Mouse (Mus musculus): ENCODE measurements around the gene Prex1. TPM values are rescaled to one million over a fixed set of nuclear protein-coding genes. Genes with fewer than 3 reads are reported as not detected.
"Not testable (repeated sequence)": the region's sequence is repeated elsewhere in the genome, so short reads cannot be mapped to it uniquely, and the experiment has no call there.

Gene Prex1
- polyA plus RNA-seq, 1 experiment from 2014 or later: 16.1 TPM

DNA sequence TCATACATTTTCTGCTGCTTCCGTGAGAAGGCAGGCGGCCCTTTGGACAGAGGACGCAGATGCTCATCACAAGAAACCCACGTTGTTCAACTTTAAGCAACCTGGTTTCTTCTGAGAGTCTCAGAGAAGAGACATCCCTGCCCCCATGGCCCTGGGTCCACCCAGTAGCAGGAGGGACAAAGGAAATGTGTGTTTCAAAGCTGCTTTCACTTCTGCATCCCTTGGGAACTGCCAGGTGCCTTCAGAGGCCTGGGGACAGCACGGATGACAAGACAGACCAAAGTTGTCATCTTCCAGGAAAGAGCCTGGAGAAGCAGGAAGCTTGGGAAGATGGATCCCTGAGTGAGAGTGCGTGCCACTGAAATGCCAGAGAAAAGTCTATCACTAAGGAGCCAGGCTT is 27.8 kb upstream of the Prex1 start:
- no peak overlapping the region for H3K9ac ChIP-seq (ENCODE audit: low read depth, low read length)
- WGBS (ENCODE audit: insufficient replicate concordance): 75% methylated on average over 6 of the region's 6 CpGs
- H3K9me3 ChIP-seq (replicated peaks; ENCODE audit: control insufficient read depth, low read length): no peaks in the 10 kb centered on the region
- no peak overlapping the region for H3K4me2 ChIP-seq (ENCODE audit: low read depth, low read length)
- H3K27ac ChIP-seq (ENCODE audit: low read length): no peak overlapping the region
- H3K4me3 ChIP-seq (ENCODE audit: low read depth, low read length): no peak overlapping the region
- H3K36me3 ChIP-seq (ENCODE audit: control insufficient read depth, insufficient read depth): no peaks in the 10 kb centered on the region
- H3K4me1 ChIP-seq (ENCODE audit: control insufficient read depth, low read depth, low read length): peaks cover 9% of the 10 kb centered on the region
- no peaks in the 10 kb centered on the region for H3K27me3 ChIP-seq (ENCODE audit: control insufficient read depth, insufficient read depth, low read depth, low read length)
- ATAC-seq (ENCODE audit: low read depth): no peak

DNA sequence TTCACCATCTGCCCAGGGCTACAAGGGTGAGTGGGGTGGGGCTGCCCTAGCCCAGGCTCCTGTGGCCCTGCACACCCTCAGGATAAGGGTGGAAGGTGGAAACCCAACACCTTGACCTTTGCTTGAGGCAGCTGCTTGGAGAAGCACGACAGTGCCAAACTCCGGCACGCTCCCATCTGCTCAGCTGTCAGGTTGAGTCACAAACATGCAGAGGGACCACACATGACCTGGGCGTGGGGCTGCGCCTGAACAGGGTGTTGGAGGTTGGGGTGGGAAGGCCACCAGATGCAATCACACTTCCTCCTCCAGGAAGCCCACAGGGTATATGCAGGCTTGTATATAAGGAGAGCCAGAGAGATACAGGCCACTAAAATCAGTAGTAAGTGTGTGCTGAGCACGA is 26.8 kb upstream of the Prex1 start:
- H3K4me2 ChIP-seq (ENCODE audit: low read depth, low read length): no peak overlapping the region
- no peak overlapping the region for H3K27ac ChIP-seq (ENCODE audit: low read length)
- ATAC-seq (ENCODE audit: low read depth): no peak
- no peaks in the 10 kb centered on the region for H3K36me3 ChIP-seq (ENCODE audit: control insufficient read depth, insufficient read depth)
- no peaks in the 10 kb centered on the region for H3K4me1 ChIP-seq (ENCODE audit: control insufficient read depth, low read depth, low read length)
- no peak overlapping the region for H3K9ac ChIP-seq (ENCODE audit: low read depth, low read length)
- no peaks in the 10 kb centered on the region for H3K27me3 ChIP-seq (ENCODE audit: control insufficient read depth, insufficient read depth, low read depth, low read length)
- 52% methylated on average over 6 of the region's 6 CpGs for WGBS (ENCODE audit: insufficient replicate concordance)
- H3K4me3 ChIP-seq (ENCODE audit: low read depth, low read length): no peak overlapping the region
- H3K9me3 ChIP-seq (replicated peaks; ENCODE audit: control insufficient read depth, low read length): no peaks in the 10 kb centered on the region

DNA sequence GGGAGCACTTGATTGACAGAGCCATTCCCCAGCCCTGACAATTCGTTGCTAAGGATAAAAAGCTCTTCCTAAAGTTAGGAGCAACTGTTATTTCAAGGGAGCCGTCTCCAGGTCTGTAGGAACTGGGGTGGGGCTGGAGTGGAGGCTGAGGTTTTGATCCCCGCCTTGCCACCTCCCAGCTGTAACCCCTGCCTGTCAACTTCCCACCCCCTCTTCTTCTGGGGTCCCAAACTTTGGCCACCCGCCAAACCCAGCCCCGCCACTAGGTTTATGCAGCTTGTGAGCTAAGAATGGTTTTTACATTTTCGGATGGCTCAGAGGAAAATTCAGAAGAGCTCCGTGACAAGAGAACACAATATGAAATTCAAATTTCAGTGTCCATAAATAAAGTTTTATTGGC is 23.7 kb upstream of the Prex1 start:
- no peak for ATAC-seq (ENCODE audit: low read depth)
- Histone ChIP-seq H3K36me3 (ENCODE audit: control insufficient read depth, insufficient read depth) (no peaks in the 10 kb centered on the region), H3K4me3 (ENCODE audit: low read depth, low read length) (no peak overlapping the region), H3K4me2 (ENCODE audit: low read depth, low read length) (no peak overlapping the region), H3K4me1 (ENCODE audit: control insufficient read depth, low read depth, low read length) (no peaks in the 10 kb centered on the region), H3K27me3 (ENCODE audit: control insufficient read depth, insufficient read depth, low read depth, low read length) (no peaks in the 10 kb centered on the region), H3K9ac (ENCODE audit: low read depth, low read length) (no peak overlapping the region), H3K9me3 (replicated peaks; ENCODE audit: control insufficient read depth, low read length) (no peaks in the 10 kb centered on the region), H3K27ac (ENCODE audit: low read length) (no peak overlapping the region)
- WGBS (ENCODE audit: insufficient replicate concordance): 49% methylated on average over 7 of the region's 7 CpGs

DNA sequence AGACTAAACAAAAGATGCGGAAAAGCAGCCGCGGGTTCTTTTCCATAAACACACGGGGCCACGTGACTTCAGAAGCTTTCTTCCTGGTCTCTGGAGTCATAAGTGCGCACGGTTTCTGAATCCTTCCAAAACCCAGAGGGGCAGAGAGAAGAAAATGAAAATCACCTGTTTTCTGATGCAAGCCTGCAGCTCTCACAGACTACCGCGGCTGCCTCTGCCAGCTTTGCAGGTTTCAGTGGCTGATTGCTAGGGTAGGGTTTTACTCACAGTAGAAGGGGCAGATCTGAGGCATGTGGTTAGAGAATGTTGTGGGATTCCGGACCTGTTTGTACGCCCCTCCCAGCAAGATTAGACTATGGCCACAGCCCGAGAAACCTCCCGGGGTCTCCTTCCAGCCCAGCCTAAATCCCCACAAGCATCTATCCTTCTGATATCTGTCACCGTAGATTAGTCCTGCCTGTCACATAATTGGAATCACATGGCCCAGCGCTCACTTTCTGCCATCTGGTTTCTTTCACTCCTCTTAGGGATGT is 21.9 kb upstream of the Prex1 start:
- Histone ChIP-seq H3K36me3 (ENCODE audit: control insufficient read depth, insufficient read depth) (no peaks in the 10 kb centered on the region), H3K4me3 (ENCODE audit: low read depth, low read length) (no peak overlapping the region), H3K27ac (ENCODE audit: low read length) (no peak overlapping the region), H3K9ac (ENCODE audit: low read depth, low read length) (no peak overlapping the region), H3K9me3 (replicated peaks; ENCODE audit: control insufficient read depth, low read length) (no peaks in the 10 kb centered on the region), H3K27me3 (ENCODE audit: control insufficient read depth, insufficient read depth, low read depth, low read length) (no peaks in the 10 kb centered on the region), H3K4me2 (ENCODE audit: low read depth, low read length) (no peak overlapping the region), H3K4me1 (ENCODE audit: control insufficient read depth, low read depth, low read length) (no peaks in the 10 kb centered on the region; the same call in 1 of the 2 replicates)
- 52% methylated on average over 15 of the region's 15 CpGs for WGBS (ENCODE audit: insufficient replicate concordance)
- no peak for ATAC-seq (ENCODE audit: low read depth)

DNA sequence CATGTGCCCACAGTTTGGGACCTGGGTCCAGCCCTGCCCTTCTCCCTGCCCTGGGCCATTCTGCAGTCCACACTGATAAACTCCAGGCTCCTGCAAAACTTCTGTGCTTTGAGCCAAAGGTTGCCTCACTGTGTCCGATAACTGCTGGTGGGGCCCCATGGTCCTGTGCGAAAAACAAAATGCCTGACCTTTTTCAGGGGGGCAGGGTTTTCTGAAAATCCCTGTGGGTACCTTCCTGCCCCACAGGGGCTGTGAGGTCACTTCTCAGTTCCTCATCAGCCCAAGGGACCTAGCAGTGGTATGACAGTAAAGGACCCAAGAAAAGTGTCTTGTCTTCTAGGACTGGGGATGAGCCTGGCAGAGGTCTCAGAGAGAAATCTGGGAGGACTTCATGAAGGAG is 19.2 kb upstream of the Prex1 start:
- Histone ChIP-seq H3K9ac (ENCODE audit: low read depth, low read length) (no peak overlapping the region), H3K9me3 (replicated peaks; ENCODE audit: control insufficient read depth, low read length) (no peaks in the 10 kb centered on the region), H3K4me2 (ENCODE audit: low read depth, low read length) (no peak overlapping the region), H3K27me3 (ENCODE audit: control insufficient read depth, insufficient read depth, low read depth, low read length) (no peaks in the 10 kb centered on the region), H3K27ac (ENCODE audit: low read length) (no peak overlapping the region), H3K4me3 (ENCODE audit: low read depth, low read length) (no peak overlapping the region), H3K4me1 (ENCODE audit: control insufficient read depth, low read depth, low read length) (peaks cover 2% of the 10 kb centered on the region; the same call in 1 of the 2 replicates), H3K36me3 (ENCODE audit: control insufficient read depth, insufficient read depth) (no peaks in the 10 kb centered on the region)
- WGBS (ENCODE audit: insufficient replicate concordance): 65% methylated on average over 2 of the region's 2 CpGs
- ATAC-seq (ENCODE audit: low read depth): no peak

DNA sequence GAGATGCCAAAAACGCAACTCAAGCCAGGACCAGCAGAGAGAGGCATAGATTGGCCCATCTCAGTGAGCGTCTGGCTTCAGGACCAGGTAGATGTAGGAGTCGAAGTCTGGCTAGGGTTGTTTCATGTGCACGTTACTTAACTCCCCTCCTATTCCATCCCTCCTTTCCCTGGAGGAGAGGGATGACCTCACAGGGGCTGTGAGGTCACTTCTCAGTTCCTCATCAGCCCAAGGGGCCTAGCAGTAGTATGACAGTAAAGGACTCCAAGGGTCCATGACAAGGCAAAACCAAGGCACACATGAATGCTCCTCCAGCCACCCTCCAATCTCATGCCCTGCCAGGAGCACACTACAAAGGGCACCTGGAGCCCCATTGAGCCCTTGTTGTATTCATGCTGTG is 18.5 kb upstream of the Prex1 start:
- 70% methylated on average over 4 of the region's 4 CpGs for WGBS (ENCODE audit: insufficient replicate concordance)
- Histone ChIP-seq H3K4me3 (ENCODE audit: low read depth, low read length) (no peak overlapping the region), H3K27ac (ENCODE audit: low read length) (no peak overlapping the region), H3K9ac (ENCODE audit: low read depth, low read length) (no peak overlapping the region), H3K9me3 (replicated peaks; ENCODE audit: control insufficient read depth, low read length) (no peaks in the 10 kb centered on the region), H3K36me3 (ENCODE audit: control insufficient read depth, insufficient read depth) (no peaks in the 10 kb centered on the region), H3K4me2 (ENCODE audit: low read depth, low read length) (no peak overlapping the region), H3K4me1 (ENCODE audit: control insufficient read depth, low read depth, low read length) (peaks cover 2% of the 10 kb centered on the region; the same call in 1 of the 2 replicates), H3K27me3 (ENCODE audit: control insufficient read depth, insufficient read depth, low read depth, low read length) (no peaks in the 10 kb centered on the region)
- no peak for ATAC-seq (ENCODE audit: low read depth)

DNA sequence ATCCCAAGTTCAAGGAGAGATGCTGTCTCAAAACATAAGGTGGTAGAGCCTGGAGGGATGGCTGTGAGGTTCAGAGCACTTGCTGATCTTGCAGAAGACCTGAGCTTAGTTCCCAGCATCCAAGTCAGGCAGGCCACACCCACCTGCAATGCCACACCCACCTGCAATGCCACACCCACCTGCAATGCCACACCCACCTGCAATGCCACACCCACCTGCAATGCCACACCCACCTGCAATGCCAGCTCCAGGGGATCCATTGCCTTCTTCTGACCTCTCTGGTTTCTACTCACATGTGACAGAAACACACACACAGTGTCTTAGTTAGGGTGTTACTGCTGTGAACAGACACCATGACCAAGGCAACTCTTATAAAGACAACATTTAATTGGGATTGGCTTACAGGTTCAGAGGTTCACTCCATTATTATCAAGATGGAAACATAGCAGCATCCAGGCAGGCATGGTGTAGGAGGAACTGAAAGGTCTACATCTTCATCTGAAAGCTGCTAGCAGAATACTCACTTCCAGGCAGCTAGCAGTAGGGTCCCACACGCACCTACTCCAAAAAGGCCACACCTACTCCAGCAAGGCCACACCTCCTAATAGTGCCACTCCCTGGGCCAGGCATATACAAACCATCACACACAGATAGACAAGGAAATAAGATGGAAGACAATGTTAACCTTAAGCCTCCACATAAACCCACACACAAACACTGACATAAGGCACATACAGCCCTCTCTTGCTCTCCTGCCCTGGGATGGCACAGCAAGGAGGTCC is 17.7 kb upstream of the Prex1 start:
- H3K9me3 ChIP-seq (replicated peaks; ENCODE audit: control insufficient read depth, low read length): not testable (repeated sequence)

DNA sequence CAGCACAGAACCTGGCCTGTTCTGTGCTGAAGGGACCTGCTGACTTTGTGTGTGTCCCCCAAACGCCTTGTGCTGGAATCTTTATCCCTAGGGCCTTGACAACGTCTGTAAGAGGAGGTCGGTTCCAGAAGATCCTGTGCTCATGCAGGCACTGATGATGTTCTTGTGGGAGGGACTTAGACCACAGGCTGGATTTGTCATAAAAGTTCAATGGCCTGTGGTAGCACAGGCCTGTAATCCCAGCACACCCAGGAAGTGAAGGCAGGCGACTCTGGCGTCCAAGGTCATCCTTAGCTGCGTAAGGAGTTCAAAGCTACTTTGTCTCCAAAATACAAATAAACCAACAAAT is 16.9 kb upstream of the Prex1 start:
- 67% methylated on average over 6 of the region's 6 CpGs for whole genome bisulfite sequencing (ENCODE audit: insufficient replicate concordance)
- Histone ChIP-seq H3K36me3 (ENCODE audit: control insufficient read depth, insufficient read depth) (no peaks in the 10 kb centered on the region), H3K27ac (ENCODE audit: low read length) (no peak overlapping the region), H3K9ac (ENCODE audit: low read depth, low read length) (no peak overlapping the region), H3K4me1 (ENCODE audit: control insufficient read depth, low read depth, low read length) (peaks cover 2% of the 10 kb centered on the region; the same call in 1 of the 2 replicates), H3K4me3 (ENCODE audit: low read depth, low read length) (no peak overlapping the region), H3K9me3 (replicated peaks; ENCODE audit: control insufficient read depth, low read length) (no peaks in the 10 kb centered on the region), H3K4me2 (ENCODE audit: low read depth, low read length) (no peak overlapping the region), H3K27me3 (ENCODE audit: control insufficient read depth, insufficient read depth, low read depth, low read length) (no peaks in the 10 kb centered on the region)
- ATAC-seq (ENCODE audit: low read depth): no peak

More for the DNA sequence above, 17.7 kb upstream of the Prex1 start:
- H3K27ac ChIP-seq (ENCODE audit: low read length); H3K9ac ChIP-seq (ENCODE audit: low read depth, low read length); H3K4me3 ChIP-seq (ENCODE audit: low read depth, low read length); H3K36me3 ChIP-seq (ENCODE audit: control insufficient read depth, insufficient read depth); H3K4me1 ChIP-seq (ENCODE audit: control insufficient read depth, low read depth, low read length); ATAC-seq (ENCODE audit: low read depth); H3K27me3 ChIP-seq (ENCODE audit: control insufficient read depth, insufficient read depth, low read depth, low read length); H3K4me2 ChIP-seq (ENCODE audit: low read depth, low read length): not testable (repeated sequence)
- WGBS (ENCODE audit: insufficient replicate concordance): 61% methylated on average over 1 of the region's 1 CpGs

DNA sequence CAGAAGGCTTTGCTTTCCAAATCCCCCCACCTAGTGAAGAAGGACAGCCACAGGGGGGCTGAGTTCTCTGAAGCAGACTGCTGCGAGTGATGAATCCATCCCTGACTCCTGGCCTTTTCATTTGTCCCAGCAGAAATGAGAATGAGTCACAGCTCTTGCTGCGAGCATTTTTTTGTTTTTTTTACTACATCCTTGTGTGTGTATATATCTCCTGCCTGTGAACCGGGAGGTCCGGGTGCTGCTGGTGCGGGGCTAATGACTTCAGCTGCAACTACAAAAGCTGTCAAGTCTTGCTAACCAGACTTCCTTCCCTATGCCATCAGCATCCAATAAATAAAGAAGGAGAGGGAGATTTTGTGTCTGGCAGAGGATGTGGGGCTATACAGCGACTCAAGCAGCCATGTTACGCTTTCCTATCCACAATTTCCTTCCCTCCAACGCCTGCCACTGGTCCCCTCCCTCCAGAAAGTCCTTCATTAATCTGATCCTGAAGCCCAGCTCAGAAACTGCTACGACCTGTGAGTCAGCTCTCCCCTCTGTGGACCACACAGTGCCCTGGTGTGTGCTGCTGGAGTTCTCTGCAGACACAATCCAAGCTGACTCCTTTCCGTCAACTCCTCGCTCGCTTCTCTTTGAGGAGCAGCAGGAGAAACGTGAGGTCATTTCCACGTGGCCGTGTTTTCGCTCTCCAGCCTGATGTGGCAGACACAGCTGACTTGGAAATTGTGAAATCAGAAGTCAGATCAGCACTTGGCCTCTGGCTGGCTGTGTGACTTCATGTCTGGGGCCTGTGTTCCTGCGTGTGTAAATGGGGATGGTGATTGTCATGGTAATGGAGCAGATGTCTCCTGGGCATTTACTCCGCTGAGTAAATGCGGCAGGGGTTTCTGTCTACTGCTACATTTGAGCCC is 16.3 kb upstream of the Prex1 start:
- Histone ChIP-seq H3K9ac (ENCODE audit: low read depth, low read length) (no peak overlapping the region), H3K4me1 (ENCODE audit: control insufficient read depth, low read depth, low read length) (peaks cover 2% of the 10 kb centered on the region; the same call in 1 of the 2 replicates), H3K9me3 (replicated peaks; ENCODE audit: control insufficient read depth, low read length) (no peaks in the 10 kb centered on the region), H3K36me3 (ENCODE audit: control insufficient read depth, insufficient read depth) (no peaks in the 10 kb centered on the region), H3K4me3 (ENCODE audit: low read depth, low read length) (no peak overlapping the region), H3K4me2 (ENCODE audit: low read depth, low read length) (no peak overlapping the region), H3K27ac (ENCODE audit: low read length) (no peak overlapping the region; the same call in 1 of the 2 replicates), H3K27me3 (ENCODE audit: control insufficient read depth, insufficient read depth, low read depth, low read length) (no peaks in the 10 kb centered on the region)
- no peak for ATAC-seq (ENCODE audit: low read depth)
- WGBS (ENCODE audit: insufficient replicate concordance): 34% methylated on average over 19 of the region's 19 CpGs

All from liver, embryonic 16.5 days (tissue).